Mouse (Mus musculus): ENCODE measurements at regions not wholly inside any gene's neighbourhood (a gene's known extent, or its start where the extent isn't known, plus 50 kb on each side); places are given as distances from the start of the nearest gene placed in this dataset.

DNA sequence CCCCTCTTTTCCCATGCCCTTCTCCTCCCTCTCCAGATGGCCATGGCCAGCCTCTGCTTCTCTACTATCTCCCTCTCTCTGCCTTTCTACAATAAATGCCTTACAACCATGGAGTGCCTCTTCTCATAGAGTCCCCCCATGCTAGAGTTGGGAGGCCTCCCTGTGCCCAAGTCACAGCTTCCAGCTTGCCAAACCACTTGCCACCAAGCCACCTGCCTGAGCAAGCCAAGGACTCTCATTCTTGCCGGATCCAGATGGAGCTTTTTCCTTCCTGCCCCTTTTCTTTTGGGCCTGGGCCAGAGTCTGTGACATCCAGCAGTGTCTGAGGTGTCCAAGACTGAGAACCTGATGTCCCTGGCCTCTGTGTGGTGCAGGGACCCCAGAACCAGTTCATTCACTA, 367.4 kb upstream of the Arhgap42 start:
- no peak for ATAC-seq
- WGBS = 78% methylated on average over 1 of the region's 1 CpGs
- no peaks in the 10 kb centered on the region for H3K4me1 ChIP-seq (ENCODE audit: insufficient read depth, low read depth, low read length)

DNA sequence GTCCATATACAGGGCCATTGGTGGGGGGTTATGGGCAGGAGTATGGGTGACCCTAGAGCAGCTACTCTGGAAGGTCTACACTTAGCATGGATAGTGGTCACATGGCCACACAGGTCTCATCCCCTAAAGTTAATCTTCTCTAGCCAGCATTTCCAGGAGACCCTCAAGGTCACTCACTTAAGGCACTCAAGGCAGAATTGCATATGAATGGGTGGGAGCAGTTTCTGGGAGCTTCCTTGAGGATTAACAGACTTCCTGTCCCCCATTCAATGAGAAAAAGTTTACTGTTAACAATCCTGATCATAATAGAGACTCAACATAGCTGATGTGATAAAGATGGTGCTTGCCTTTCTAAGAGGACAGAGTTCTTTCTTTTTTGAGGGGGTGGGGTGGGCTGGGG, 352.4 kb upstream of the Arhgap42 start:
- Histone ChIP-seq H3K9me3 (ENCODE audit: low read length) (no peaks in the 10 kb centered on the region), H3K36me3 (ENCODE audit: insufficient read depth, low read length) (no peaks in the 10 kb centered on the region), H3K9ac (replicated peaks; ENCODE audit: low read depth) (no peak overlapping the region), H3K4me3 (ENCODE audit: low read depth, low read length) (no peak overlapping the region), H3K4me2 (replicated peaks; ENCODE audit: low read depth, low read length) (no peak overlapping the region), H3K27ac (ENCODE audit: low read length) (no peak overlapping the region), H3K27me3 (replicated peaks; ENCODE audit: insufficient read depth, low read length) (no peaks in the 10 kb centered on the region), H3K4me1 (ENCODE audit: insufficient read depth, low read depth, low read length) (no peaks in the 10 kb centered on the region)
- ATAC-seq (no peak), DNase-seq (ENCODE audit: low spot score) (no peak)
- no peak for TF ChIP-seq EP300 (IDR thresholded peaks at IDR 0.05)
- no peak for TF ChIP-seq CTCF (IDR thresholded peaks at IDR 0.05)

More for the DNA sequence above, 367.4 kb upstream of the Arhgap42 start:
- no peaks in the 10 kb centered on the region for H3K9me3 ChIP-seq (ENCODE audit: low read length)
- H3K27ac ChIP-seq (ENCODE audit: low read length) = no peak overlapping the region
- TF ChIP-seq EP300 (IDR thresholded peaks at IDR 0.05) (no peak), CTCF (IDR thresholded peaks at IDR 0.05) (no peak)
- H3K27me3 ChIP-seq (replicated peaks; ENCODE audit: insufficient read depth, low read length) = no peaks in the 10 kb centered on the region
- no peak overlapping the region for H3K4me2 ChIP-seq (replicated peaks; ENCODE audit: low read depth, low read length)
- no peak overlapping the region for H3K4me3 ChIP-seq (ENCODE audit: low read depth, low read length)
- no peak for DNase-seq (ENCODE audit: low spot score)
- no peaks in the 10 kb centered on the region for H3K36me3 ChIP-seq (ENCODE audit: insufficient read depth, low read length)
- no peak overlapping the region for H3K9ac ChIP-seq (replicated peaks; ENCODE audit: low read depth)

DNA sequence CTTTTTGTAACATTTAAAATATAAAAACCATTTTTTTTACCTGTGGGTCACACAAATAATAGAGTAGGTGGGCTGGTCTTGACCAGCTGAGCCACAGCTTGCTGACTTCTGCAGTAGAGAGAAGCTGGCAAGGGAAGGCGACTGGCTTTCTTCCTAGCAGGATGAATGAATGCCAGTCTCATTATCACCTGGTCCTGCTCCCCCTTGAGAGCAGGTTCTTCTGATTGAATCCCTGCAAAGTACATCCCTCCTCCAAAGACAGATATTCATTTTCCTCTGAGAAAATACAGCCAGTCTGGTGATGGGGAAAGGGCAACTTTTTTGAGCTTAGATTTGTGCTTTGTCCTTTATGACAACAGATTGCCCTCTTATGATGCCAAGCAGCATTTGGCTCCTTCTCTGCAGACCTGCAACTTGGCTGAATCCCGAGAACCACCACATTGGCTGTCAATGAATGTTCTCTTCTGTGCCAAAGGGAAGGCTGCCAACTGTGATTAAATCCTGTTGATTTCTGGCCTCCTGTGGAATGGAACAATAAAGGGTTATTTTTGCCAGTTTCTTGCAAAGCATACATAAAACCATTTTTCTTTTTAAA, 344.2 kb upstream of the Arhgap42 start:
- TF ChIP-seq CTCF (IDR thresholded peaks at IDR 0.05) = no peak
- no peak for TF ChIP-seq EP300 (IDR thresholded peaks at IDR 0.05)

DNA sequence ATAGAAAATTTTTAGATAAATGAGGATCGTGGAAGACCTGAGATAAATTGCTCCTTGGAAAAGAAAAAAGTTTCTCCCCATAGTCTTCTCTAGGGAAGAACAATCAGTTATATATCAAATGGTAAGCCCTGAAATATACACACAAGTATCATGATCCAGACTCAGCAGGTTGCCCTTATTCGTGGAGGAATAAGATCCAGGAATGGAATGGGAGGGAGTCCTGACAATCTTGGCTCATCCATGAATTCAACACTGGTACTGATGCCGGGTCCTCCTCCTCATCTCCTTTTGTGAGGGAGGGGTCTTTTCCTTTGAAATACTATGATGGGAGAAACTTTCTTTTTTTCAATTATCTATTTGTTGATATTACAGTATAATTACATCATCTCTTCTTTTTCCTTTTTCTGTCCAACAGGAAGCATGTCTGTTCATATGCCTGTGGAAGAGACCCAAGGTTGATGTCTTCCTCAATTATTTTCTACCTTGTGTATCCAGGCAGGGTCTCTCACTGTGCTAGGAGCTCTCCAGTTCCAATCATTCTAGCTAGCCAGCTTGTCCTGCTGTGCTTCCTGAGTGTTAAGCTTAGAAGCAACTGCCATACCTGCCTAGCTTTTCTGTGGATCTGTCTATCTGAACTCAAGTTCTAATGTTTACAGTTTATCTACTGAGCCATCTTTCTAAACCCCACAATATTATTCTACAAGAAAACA, 343.6 kb upstream of the Arhgap42 start:
- WGBS = 78% methylated on average over 3 of the region's 3 CpGs
- Histone ChIP-seq H3K4me2 (replicated peaks; ENCODE audit: low read depth, low read length) (no peak overlapping the region), H3K27me3 (replicated peaks; ENCODE audit: insufficient read depth, low read length) (no peaks in the 10 kb centered on the region), H3K9ac (replicated peaks; ENCODE audit: low read depth) (no peak overlapping the region), H3K27ac (ENCODE audit: low read length) (no peak overlapping the region), H3K36me3 (ENCODE audit: insufficient read depth, low read length) (no peaks in the 10 kb centered on the region), H3K4me3 (ENCODE audit: low read depth, low read length) (no peak overlapping the region), H3K9me3 (ENCODE audit: low read length) (no peaks in the 10 kb centered on the region), H3K4me1 (ENCODE audit: insufficient read depth, low read depth, low read length) (no peaks in the 10 kb centered on the region)
- DNase-seq (ENCODE audit: low spot score) (no peak), ATAC-seq (no peak)
- no peak for TF ChIP-seq EP300 (IDR thresholded peaks at IDR 0.05)
- TF ChIP-seq CTCF (IDR thresholded peaks at IDR 0.05) = no peak

More for the DNA sequence above, 344.2 kb upstream of the Arhgap42 start:
- Histone ChIP-seq H3K4me1 (ENCODE audit: insufficient read depth, low read depth, low read length) (no peaks in the 10 kb centered on the region), H3K9me3 (ENCODE audit: low read length) (no peaks in the 10 kb centered on the region), H3K4me2 (replicated peaks; ENCODE audit: low read depth, low read length) (no peak overlapping the region), H3K9ac (replicated peaks; ENCODE audit: low read depth) (no peak overlapping the region), H3K27me3 (replicated peaks; ENCODE audit: insufficient read depth, low read length) (no peaks in the 10 kb centered on the region), H3K4me3 (ENCODE audit: low read depth, low read length) (no peak overlapping the region), H3K36me3 (ENCODE audit: insufficient read depth, low read length) (no peaks in the 10 kb centered on the region), H3K27ac (ENCODE audit: low read length) (no peak overlapping the region)
- DNase-seq (ENCODE audit: low spot score) = no peak
- 56% methylated on average over 2 of the region's 2 CpGs for WGBS
- no peak for ATAC-seq

DNA sequence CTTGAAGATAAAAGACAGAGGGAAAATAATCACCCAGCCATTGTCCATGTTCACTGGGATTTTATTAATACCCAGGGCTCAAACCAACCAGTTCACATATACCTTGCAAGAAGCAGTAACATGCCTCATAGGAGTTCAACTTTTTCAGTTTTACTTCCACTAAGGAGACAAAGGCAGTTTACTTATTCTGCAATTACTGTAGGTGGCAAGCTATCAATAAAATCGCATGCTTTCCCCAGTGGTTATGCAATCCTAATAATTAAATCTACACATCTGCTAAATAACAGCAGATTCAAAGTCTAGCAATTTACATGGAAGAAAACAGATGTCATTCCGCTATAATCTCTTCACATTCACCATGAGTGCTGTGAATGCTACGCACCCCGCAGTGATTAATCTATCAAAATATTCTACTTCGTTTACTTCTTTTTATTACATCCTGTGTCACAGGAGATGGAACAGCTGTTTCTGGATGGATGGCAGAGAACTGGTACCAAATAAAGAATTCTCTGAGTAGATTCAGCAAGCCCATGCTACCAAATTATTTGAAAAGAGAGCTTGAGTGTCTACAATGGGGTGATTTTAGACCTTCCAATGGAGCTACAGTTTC, 329.2 kb upstream of the Arhgap42 start:
- ATAC-seq (no peak), DNase-seq (ENCODE audit: low spot score) (no peak)
- Histone ChIP-seq H3K27ac (ENCODE audit: low read length) (no peak overlapping the region), H3K9ac (replicated peaks; ENCODE audit: low read depth) (no peak overlapping the region), H3K4me2 (replicated peaks; ENCODE audit: low read depth, low read length) (no peak overlapping the region), H3K27me3 (replicated peaks; ENCODE audit: insufficient read depth, low read length) (no peaks in the 10 kb centered on the region), H3K4me1 (ENCODE audit: insufficient read depth, low read depth, low read length) (no peaks in the 10 kb centered on the region), H3K36me3 (ENCODE audit: insufficient read depth, low read length) (no peaks in the 10 kb centered on the region), H3K9me3 (ENCODE audit: low read length) (no peaks in the 10 kb centered on the region), H3K4me3 (ENCODE audit: low read depth, low read length) (no peak overlapping the region)
- 47% methylated on average over 5 of the region's 5 CpGs for WGBS
- TF ChIP-seq CTCF (IDR thresholded peaks at IDR 0.05) = no peak
- no peak for TF ChIP-seq EP300 (IDR thresholded peaks at IDR 0.05)

DNA sequence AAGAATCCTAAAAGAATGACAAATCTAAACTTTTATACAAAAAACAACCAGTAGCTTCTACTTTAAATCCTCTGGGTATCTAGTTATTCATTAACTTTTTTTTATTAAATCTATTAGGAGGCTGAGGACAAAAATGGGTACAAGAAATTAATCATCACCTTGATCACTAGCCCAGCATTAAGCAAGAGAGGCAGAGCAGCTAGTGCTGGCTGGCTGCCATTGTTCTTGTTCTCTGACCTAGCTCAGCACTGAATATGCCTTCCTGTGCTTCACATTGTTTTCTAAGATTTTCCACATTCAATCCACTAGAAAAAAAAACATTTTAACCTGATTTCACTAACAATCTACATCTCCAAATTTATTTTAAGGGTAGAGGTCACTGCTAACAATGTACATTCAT, 325.6 kb upstream of the Arhgap42 start:
- H3K36me3 ChIP-seq (ENCODE audit: insufficient read depth, low read length) = no peaks in the 10 kb centered on the region
- no peaks in the 10 kb centered on the region for H3K4me1 ChIP-seq (ENCODE audit: insufficient read depth, low read depth, low read length)
- TF ChIP-seq CTCF (IDR thresholded peaks at IDR 0.05) (no peak), EP300 (IDR thresholded peaks at IDR 0.05) (no peak)
- no peak overlapping the region for H3K9ac ChIP-seq (replicated peaks; ENCODE audit: low read depth)
- H3K4me3 ChIP-seq (ENCODE audit: low read depth, low read length) = no peak overlapping the region
- no peak overlapping the region for H3K4me2 ChIP-seq (replicated peaks; ENCODE audit: low read depth, low read length)
- no peaks in the 10 kb centered on the region for H3K27me3 ChIP-seq (replicated peaks; ENCODE audit: insufficient read depth, low read length)
- H3K27ac ChIP-seq (ENCODE audit: low read length) = no peak overlapping the region
- H3K9me3 ChIP-seq (ENCODE audit: low read length) = no peaks in the 10 kb centered on the region
- no peak for DNase-seq (ENCODE audit: low spot score)
- no peak for ATAC-seq

Data from lung, postnatal 0 days (tissue).